Mouse (Mus musculus) testis, adult 2 months (tissue): ENCODE measurements around the gene Thrb.

ENCODE experiments used
- CTCF ChIP-seq: fragments of 200-500 bp; IDR thresholded peaks from 2 replicates; pipeline ENCODE4 v1.5.1; 2012; ENCODE audit warnings: low read depth, mild to moderate bottlenecking, inconsistent platforms, low read length, moderate library complexity; ENCODE audit not compliant: control insufficient read depth, insufficient read depth, insufficient replicate concordance
- POLR2A ChIP-seq: fragments of 200-500 bp; IDR thresholded peaks from 2 replicates; pipeline ENCODE4 v1.6.1; 2012; ENCODE audit warnings: low read depth, mild to moderate bottlenecking, inconsistent platforms, low read length, moderate library complexity; ENCODE audit not compliant: control insufficient read depth

DNA sequence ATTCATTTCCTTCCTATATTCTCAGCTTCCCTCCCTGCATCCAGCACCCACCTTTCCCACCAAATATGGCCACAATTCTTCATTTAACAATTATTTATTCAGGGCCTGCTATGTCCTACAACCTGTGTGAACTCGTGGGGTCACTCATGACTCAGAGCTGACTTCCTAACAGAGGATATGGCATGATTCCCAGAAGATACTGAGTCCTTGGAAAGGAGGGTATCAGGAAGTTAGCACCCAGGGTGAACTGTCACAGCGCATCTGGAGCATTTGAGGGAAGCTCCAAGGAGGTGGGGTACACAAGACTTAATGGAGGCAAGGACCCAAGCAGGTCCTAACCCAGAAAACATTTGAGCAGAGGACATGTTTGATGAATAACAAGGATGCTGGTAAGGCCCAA lies 256.6 kb downstream of the Thrb start:
- no peak for TF ChIP-seq CTCF
- TF ChIP-seq POLR2A = no peak
